Mouse (Mus musculus) c-Kit-positive CD71-positive TER-119-negative erythroid progenitor cells, embryonic 14.5 days (primary cell): ENCODE data around the gene Ewsr1.
A peak's percentile ranks its signal among the peaks of the same experiment; 100 is the strongest.
"Not testable (repeated sequence)": the region's sequence is repeated elsewhere in the genome, so short reads cannot be mapped to it uniquely, and the experiment has no call there.

Experiments used
- DNase-seq: peaks from one replicate; pipeline ENCODE4 v3.0.0-alpha.2; 2013; ENCODE audit warnings: low read depth

Ewsr1 gene

GRCm38 (mm10) chr11:5096480-5097020 lies 2.5 kb downstream of the Ewsr1 start:
- DNase-seq = no peak

- no peak for DNase-seq
Observed at GRCm38 (mm10) chr11:5095877-5096276, 3.2 kb downstream of the Ewsr1 start.

- no peak for DNase-seq
Observed at GRCm38 (mm10) chr11:5091706-5092105, 7.4 kb downstream of the Ewsr1 start.

- no peak for DNase-seq
Observed at GRCm38 (mm10) chr11:5089147-5089546, 9.9 kb downstream of the Ewsr1 start.

GRCm38 (mm10) chr11:5076843-5077242 lies 22.2 kb downstream of the Ewsr1 start:
- DNase-seq = not testable (repeated sequence)

- DNase-seq = no peak
Observed at GRCm38 (mm10) chr11:5075760-5076159, 23.3 kb downstream of the Ewsr1 start.

GRCm38 (mm10) chr11:5074882-5075281 lies 24.2 kb downstream of the Ewsr1 start:
- no peak for DNase-seq

GRCm38 (mm10) chr11:5068126-5068971 lies 30.7 kb downstream of the Ewsr1 start:
- DNase-seq = no peak

- DNase-seq = no peak
Observed at GRCm38 (mm10) chr11:5067063-5067462, 32.0 kb downstream of the Ewsr1 start.

- DNase-seq = peak; percentile 77
Observed at GRCm38 (mm10) chr11:5065056-5065821, 33.8 kb downstream of the Ewsr1 start, which contains the start of gene Gas2l1. TSS of gene Gas2l1 (minus strand) at chr11:5065327.

- no peak for DNase-seq
Observed at GRCm38 (mm10) chr11:5064282-5065055, 34.6 kb downstream of the Ewsr1 start.

- DNase-seq = no peak
Observed at GRCm38 (mm10) chr11:5063561-5064281, 35.3 kb downstream of the Ewsr1 start.

GRCm38 (mm10) chr11:5062860-5063505 lies 36.1 kb downstream of the Ewsr1 start:
- no peak for DNase-seq

- no peak for DNase-seq
Observed at GRCm38 (mm10) chr11:5062326-5062725, 36.7 kb downstream of the Ewsr1 start.

GRCm38 (mm10) chr11:5061413-5062139 lies 37.5 kb downstream of the Ewsr1 start:
- peak; percentile 81 for DNase-seq

- no peak for DNase-seq
Observed at GRCm38 (mm10) chr11:5060756-5061412, 38.2 kb downstream of the Ewsr1 start.

- peak; percentile 44 for DNase-seq
Observed at GRCm38 (mm10) chr11:5059704-5060156, 39.3 kb downstream of the Ewsr1 start.

GRCm38 (mm10) chr11:5059230-5059629 lies 39.8 kb downstream of the Ewsr1 start:
- DNase-seq = no peak

- no peak for DNase-seq
Observed at GRCm38 (mm10) chr11:5058783-5059182, 40.3 kb downstream of the Ewsr1 start.
